Mouse (Mus musculus) heart, adult 2 months (tissue): ENCODE results near the gene Adgrv1.
A peak's percentile ranks its signal among the peaks of the same experiment; 100 is the strongest.

Source experiments
- CTCF ChIP-seq: fragments of 200-600 bp; IDR thresholded peaks from 2 replicates; pipeline ENCODE4 v1.8.1; 2022; ENCODE audit warnings: antibody characterized with exemption, mild to moderate bottlenecking, moderate library complexity
- EP300 ChIP-seq: fragments of 200-500 bp; IDR thresholded peaks from 2 replicates; pipeline ENCODE4 v1.6.1; 2011; ENCODE audit warnings: low read depth, low read length, control low read depth; ENCODE audit not compliant: insufficient read depth

DNA sequence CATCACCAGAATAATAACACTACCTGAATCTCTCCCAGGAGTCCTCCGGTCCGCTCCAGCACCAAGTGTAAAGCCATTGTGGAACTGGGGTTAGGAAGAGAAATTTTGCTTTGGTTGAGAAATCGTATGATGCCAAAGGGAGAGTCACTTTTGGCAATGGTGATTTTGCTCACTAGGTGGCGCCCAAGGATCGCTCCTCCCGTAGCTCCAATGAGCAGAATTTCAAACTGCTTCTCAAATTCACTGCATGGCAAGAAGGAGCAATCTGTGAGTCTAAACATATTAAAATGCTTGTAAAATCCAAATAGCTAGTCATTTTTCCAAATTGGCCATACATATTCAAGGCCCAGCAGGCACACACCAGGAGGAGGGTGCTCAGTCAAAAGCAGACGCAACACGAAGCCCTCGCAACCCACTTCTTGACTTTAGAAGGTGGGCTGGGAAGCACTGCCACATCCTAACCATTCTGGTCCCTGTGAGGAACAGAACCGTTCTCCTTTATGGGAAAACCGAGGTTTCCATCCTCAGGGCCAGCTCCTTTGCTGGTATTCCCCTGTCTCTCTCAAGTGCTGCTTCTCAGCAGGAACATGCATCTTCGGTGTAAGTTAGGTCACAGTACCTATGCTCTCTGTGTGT, 193.4 kb downstream of the Adgrv1 start:
- TF ChIP-seq CTCF (peak; percentile 98; the same call in 1 of the 2 replicates), EP300 (0 out of 2 replicates have a peak, but pooled peaks have one; percentile 51)
